In genomic region chr16:33576271-33577189, GRCm38 (mm10) we compare ENCODE assay signal across 10 mouse cellular contexts. TPM values are rescaled to one million over a fixed set of nuclear protein-coding genes. Genes with fewer than 3 reads are reported as not detected.
DNase-seq lines count a peak whose midpoint lies in the region; ATAC-seq and TF ChIP-seq lines count a peak whose summit lies in the region.
"Had no signal": no experiment of that assay in that cellular context is flagged by ENCODE, and none has a peak within 500 bp of the region (broad histone marks: within the 10 kb centered on the region; RNA-seq: fewer than 3 reads in every experiment).

No protein-coding gene starts in this region.

- 69% methylated on average over 36 of the region's 36 CpGs for WGBS in lung, embryonic 16.5 days
- WGBS in lung, postnatal 0 days: 68% methylated on average over 36 of the region's 36 CpGs

- ATAC-seq in lung, embryonic 16.5 days (ENCODE audit: low read depth): no peak
- ATAC-seq in lung, postnatal 0 days: no peak
- ATAC-seq in erythroid progenitor cell, adult 5-6 weeks (replicated peaks; ENCODE audit: low FRiP score, poor library complexity, severe bottlenecking): no peak

- H3K9me3 ChIP-seq in lung, embryonic 16.5 days (ENCODE audit: control insufficient read depth, low read length): 0 out of 2 replicates have a peak, but pooled peaks cover 2% of the 10 kb centered on the region
- no peaks in the 10 kb centered on the region for H3K9me3 ChIP-seq in lung, postnatal 0 days (ENCODE audit: low read length)

- peak overlapping the region; percentile 27; the same call in 1 of the 2 replicates for H3K27ac ChIP-seq in lung, embryonic 16.5 days (ENCODE audit: low read length)
- H3K27ac ChIP-seq in lung, postnatal 0 days (ENCODE audit: low read length): no peak overlapping the region
- H3K27ac ChIP-seq in embryonic fibroblast, embryonic 13.5 days (ENCODE audit: insufficient read depth, low read length): peak overlapping the region; percentile 56
- H3K27ac ChIP-seq: layer of hippocampus, adult 2 months; macrophage had no signal

- H3K36me3 ChIP-seq in lung, embryonic 16.5 days (ENCODE audit: control insufficient read depth, insufficient read depth, low read length): no peaks in the 10 kb centered on the region
- H3K36me3 ChIP-seq in lung, postnatal 0 days (ENCODE audit: insufficient read depth, low read length): no peaks in the 10 kb centered on the region

- TF ChIP-seq POLR2A in embryonic fibroblast, embryonic 13.5 days (IDR thresholded peaks at IDR 0.05; ENCODE audit: low read depth, low read length): 0 out of 2 replicates have a peak, but pooled peaks have one; percentile 28

- no peak overlapping the region for H3K4me2 ChIP-seq in lung, embryonic 16.5 days (ENCODE audit: low read depth, low read length)
- no peak overlapping the region for H3K4me2 ChIP-seq in lung, postnatal 0 days (replicated peaks; ENCODE audit: low read depth, low read length)

- no peak for TF ChIP-seq EP300 in lung, postnatal 0 days (IDR thresholded peaks at IDR 0.05)

- H3K4me1 ChIP-seq in lung, embryonic 16.5 days (replicated peaks; ENCODE audit: control insufficient read depth, insufficient read depth, low read length): peaks cover 20% of the 10 kb centered on the region
- H3K4me1 ChIP-seq in lung, postnatal 0 days (ENCODE audit: insufficient read depth, low read depth, low read length): peaks cover 7% of the 10 kb centered on the region; the same call in 1 of the 2 replicates
- peaks cover 10% of the 10 kb centered on the region for H3K4me1 ChIP-seq in embryonic fibroblast, embryonic 13.5 days (ENCODE audit: control insufficient read depth, insufficient read depth, low read length)

- H3K4me3 ChIP-seq in lung, embryonic 16.5 days (ENCODE audit: low read length): no peak overlapping the region
- H3K4me3 ChIP-seq in lung, postnatal 0 days (ENCODE audit: low read depth, low read length): no peak overlapping the region
- no peak overlapping the region for H3K4me3 ChIP-seq in embryonic fibroblast, embryonic 13.5 days (ENCODE audit: insufficient read depth, low read length)
- H3K4me3 ChIP-seq: layer of hippocampus, adult 2 months had no signal

- DNase-seq in embryo, embryonic 11 days: peak; percentile 41
- DNase-seq in embryo, embryonic 10.5 days (ENCODE audit: low spot score): no peak
- no peak for DNase-seq in lung, postnatal 0 days (ENCODE audit: low spot score)
- DNase-seq in heart, postnatal 4 days: peak; percentile 53
- DNase-seq in layer of hippocampus, adult 18-20 months (ENCODE audit: low spot score in 2 of 2): no peak

- no peak overlapping the region for H3K9ac ChIP-seq in lung, embryonic 16.5 days (ENCODE audit: low read length)
- H3K9ac ChIP-seq in lung, postnatal 0 days (replicated peaks; ENCODE audit: low read depth): no peak overlapping the region

- no peaks in the 10 kb centered on the region for H3K27me3 ChIP-seq in lung, embryonic 16.5 days (ENCODE audit: control insufficient read depth, insufficient read depth, low read depth, low read length)
- H3K27me3 ChIP-seq in lung, postnatal 0 days (replicated peaks; ENCODE audit: insufficient read depth, low read length): no peaks in the 10 kb centered on the region

- no peak for TF ChIP-seq CTCF in lung, postnatal 0 days (IDR thresholded peaks at IDR 0.05)
- no peak for TF ChIP-seq CTCF in embryonic fibroblast, embryonic 13.5 days (IDR thresholded peaks at IDR 0.05; ENCODE audit: borderline replicate concordance, insufficient read depth, low read length)

RNA-seq across cellular contexts. Expression of gene Slc12a8, which starts 59.4 kb away (rescaled TPM):
- polyA plus RNA-seq in lung, embryonic 16.5 days (2015; fragmentation: Nextera tagmentation; extraction: Ambion mirVana): 0.39 and 1.0 TPM in 2 replicates
- polyA plus RNA-seq in lung, postnatal 0 days (2015; fragmentation: Nextera tagmentation; extraction: Ambion mirVana): 0.40 and 0.79 TPM in 2 replicates
- 0.43 and 0.91 TPM in 2 replicates for polyA plus RNA-seq in embryonic fibroblast, embryonic 13.5 days (2011; ENCODE audit: insufficient read length, low read depth, missing spikeins)
- total RNA-seq in heart, postnatal 4 days (2021): 1 to 10 TPM in 1 of 2 experiments, under 1 TPM in 1; 0.92 to 1.3 TPM
- total RNA-seq in layer of hippocampus, adult 18-20 months (2021): under 1 TPM; 0.64 to 0.76 TPM
- not detected in 2 replicates for total RNA-seq in erythroid progenitor cell, adult 5-6 weeks (2015; ENCODE audit: low replicate concordance)
- total RNA-seq in erythroid progenitor cell, adult 5-6 weeks (2017; ENCODE audit: low replicate concordance): not detected in 2 replicates
- polyA plus RNA-seq: macrophage had no signal

Comparison
In these comparisons a context has a peak if more than half of its experiments do, and no peak if none do; other contexts are left out.
1. DNase-seq: peak in embryo, embryonic 11 days (single experiment) and heart, postnatal 4 days (single experiment); none in embryo, embryonic 10.5 days (single experiment), lung, postnatal 0 days (single experiment) and layer of hippocampus, adult 18-20 months (0 of 2).